Mouse (Mus musculus) frontal cortex, postnatal 25 days (tissue): ENCODE data around the gene Plp2.

Experiments
- DNase-seq, 2 experiments: peaks; one replicate each; pipeline ENCODE4 v3.0.0; 2022; ENCODE audit warnings: low spot score in 2 of 2

Plp2 gene

GRCm38 (mm10) chrX:7661086-7661485, 10.1 kb downstream of the Plp2 start:
- DNase-seq = no peak

- no peak for DNase-seq
Observed at GRCm38 (mm10) chrX:7658785-7659589, 12.2 kb downstream of the Plp2 start.

- no peak for DNase-seq
Observed at GRCm38 (mm10) chrX:7658031-7658784, 13.0 kb downstream of the Plp2 start.

GRCm38 (mm10) chrX:7657221-7657639, 14.0 kb downstream of the Plp2 start, which contains the start of gene Prickle3:
Prickle3 (plus strand) TSS chrX:7657260.
- no peak for DNase-seq

- DNase-seq = peak; percentile 39 to 43
Observed at GRCm38 (mm10) chrX:7648671-7649304, 22.4 kb downstream of the Plp2 start.

- peak; percentile 65 to 74 for DNase-seq
Observed at GRCm38 (mm10) chrX:7645349-7645748, 25.8 kb downstream of the Plp2 start.

GRCm38 (mm10) chrX:7640785-7641184, 30.4 kb downstream of the Plp2 start:
- no peak for DNase-seq

- no peak for DNase-seq
Observed at GRCm38 (mm10) chrX:7639536-7640325, 31.5 kb downstream of the Plp2 start.

- peak; percentile 69 to 79 for DNase-seq
Observed at GRCm38 (mm10) chrX:7638401-7639091, 32.6 kb downstream of the Plp2 start, which contains the start of gene Syp. Syp (plus strand) TSS chrX:7638471.

GRCm38 (mm10) chrX:7635101-7635500, 36.1 kb downstream of the Plp2 start:
- DNase-seq = no peak

GRCm38 (mm10) chrX:7632560-7632959, 38.6 kb downstream of the Plp2 start:
- DNase-seq = no peak
